Mouse (Mus musculus) myocyte (in vitro differentiated cells): ENCODE data around the gene Trim24. TPM values are rescaled to one million over a fixed set of nuclear protein-coding genes. Genes with fewer than 3 reads are reported as not detected.
"Not testable (repeated sequence)": the region's sequence is repeated elsewhere in the genome, so short reads cannot be mapped to it uniquely, and the experiment has no call there.

ENCODE experiments used
- H3K27me3 ChIP-seq: one replicate; pipeline ENCODE4 v1.6.1; 2011; ENCODE audit not compliant: control insufficient read depth, insufficient read depth, insufficient read length
- H3K36me3 ChIP-seq: one replicate; pipeline ENCODE4 v1.6.1; 2011; ENCODE audit not compliant: control insufficient read depth, insufficient read depth
- H3K4me2 ChIP-seq: one replicate; pipeline ENCODE4 v1.6.1; 2011; ENCODE audit warnings: low read depth, control low read depth
- H3K4me3 ChIP-seq: one replicate; pipeline ENCODE4 v1.5.1; 2011; ENCODE audit warnings: mild to moderate bottlenecking, control low read depth, moderate library complexity
- H3K79me2 ChIP-seq: one replicate; pipeline ENCODE4 v1.6.1; 2011; ENCODE audit not compliant: control insufficient read depth, insufficient read depth
- H3ac ChIP-seq: one replicate; pipeline ENCODE4 v1.6.1; 2011; ENCODE audit not compliant: control insufficient read depth, insufficient read length
- CEBPB ChIP-seq: IDR thresholded peaks from 2 replicates; pipeline ENCODE4 v1.6.1; 2011; ENCODE audit warnings: mild to moderate bottlenecking, moderate library complexity; ENCODE audit not compliant: poor library complexity, insufficient read depth, severe bottlenecking
- E2F4 ChIP-seq: IDR thresholded peaks from one replicate; pipeline ENCODE4 v1.6.1; 2011; ENCODE audit warnings: mild to moderate bottlenecking, control low read depth, moderate library complexity; ENCODE audit not compliant: insufficient read depth
- MAX ChIP-seq: IDR thresholded peaks from one replicate; pipeline ENCODE4 v1.6.1; 2011; ENCODE audit warnings: low read depth, mild to moderate bottlenecking, control low read depth
- MYOD1 ChIP-seq, 3 experiments: IDR thresholded peaks; one replicate each; pipeline ENCODE4 v1.6.1; 2011; ENCODE audit warnings: control low read depth in 2 of 3, low read depth in 2 of 3, mild to moderate bottlenecking in 2 of 3, moderate library complexity in 1 of 3; ENCODE audit not compliant: insufficient read length in 2 of 3, control insufficient read depth in 1 of 3
- MYOG ChIP-seq, 3 experiments: IDR thresholded peaks; one replicate each; pipeline ENCODE4 v1.6.1; 2011; ENCODE audit warnings: control low read depth in 2 of 3, low read depth in 2 of 3, mild to moderate bottlenecking in 2 of 3; ENCODE audit not compliant: insufficient read length in 2 of 3, control insufficient read depth in 1 of 3, insufficient read depth in 1 of 3
- POLR2A ChIP-seq: IDR thresholded peaks from one replicate; pipeline ENCODE4 v1.6.1; 2011; ENCODE audit warnings: low read depth, mild to moderate bottlenecking, control low read depth, moderate library complexity; ENCODE audit not compliant: insufficient read length
- POLR2AphosphoS2 ChIP-seq: IDR thresholded peaks from one replicate; pipeline ENCODE4 v1.6.1; 2011; ENCODE audit warnings: low read depth, control low read depth; ENCODE audit not compliant: insufficient read length
- REST ChIP-seq: IDR thresholded peaks from one replicate; pipeline ENCODE4 v1.6.1; 2011; ENCODE audit warnings: mild to moderate bottlenecking, control low read depth, moderate library complexity; ENCODE audit not compliant: insufficient read depth, insufficient read length
- SRF ChIP-seq: IDR thresholded peaks from one replicate; pipeline ENCODE4 v1.6.1; 2011; ENCODE audit warnings: low read depth; ENCODE audit not compliant: control insufficient read depth, insufficient read length
- TCF12 ChIP-seq: IDR thresholded peaks from one replicate; pipeline ENCODE4 v1.6.1; 2011; ENCODE audit warnings: mild to moderate bottlenecking, control low read depth; ENCODE audit not compliant: poor library complexity, insufficient read depth, severe bottlenecking
- TCF3 ChIP-seq: IDR thresholded peaks from one replicate; pipeline ENCODE4 v1.6.1; 2011; ENCODE audit warnings: low read depth, control low read depth; ENCODE audit not compliant: insufficient read length
- USF1 ChIP-seq: IDR thresholded peaks from one replicate; pipeline ENCODE4 v1.6.1; 2011; ENCODE audit warnings: low read depth, mild to moderate bottlenecking, control low read depth, moderate library complexity
- polyA plus RNA-seq: library from polyadenylated mRNA; unstranded; fragments of >200 nt; fragmentation: generic; extraction: Trizol; gene quantifications from one replicate; pipeline ENCODE4 v1.2.1, GENCODE M21; 2012; ENCODE audit warnings: missing spikeins

Gene Trim24
- polyA plus RNA-seq, 1 experiment = 9.3 TPM

DNA sequence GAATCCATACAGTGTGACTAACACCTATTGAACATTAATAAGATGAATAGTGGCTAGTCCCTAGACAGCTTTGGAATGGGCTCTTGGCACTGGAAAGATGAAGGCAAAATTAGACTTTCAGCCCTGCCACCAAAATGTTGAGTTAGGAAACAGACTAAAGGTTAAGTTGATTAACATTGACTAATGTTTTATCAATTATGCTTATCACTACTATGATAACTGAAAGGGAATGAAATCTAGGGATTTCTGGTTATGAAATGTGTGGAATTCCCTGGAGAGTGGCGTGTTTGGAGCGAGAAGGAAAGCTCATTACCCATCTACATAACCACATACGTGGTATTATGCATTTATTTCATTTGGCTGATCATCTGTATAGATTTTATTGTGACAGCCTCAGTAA, 41.7 kb upstream of the Trim24 start:
- H3K4me3 ChIP-seq = no peak overlapping the region
- H3ac ChIP-seq = no peak overlapping the region
- H3K27me3 ChIP-seq = no peaks in the 10 kb centered on the region
- H3K36me3 ChIP-seq = no peaks in the 10 kb centered on the region
- H3K79me2 ChIP-seq = no peaks in the 10 kb centered on the region
- TF ChIP-seq REST (no peak), CEBPB (no peak), MAX (no peak), SRF (no peak), TCF12 (no peak), USF1 (no peak), POLR2A (no peak), MYOG (IDR thresholded peaks at IDR 0.05; ENCODE audit: control insufficient read depth in 1 of 3, insufficient read depth in 1 of 3, insufficient read length in 2 of 3, low read depth in 2 of 3) (no peak), MYOD1 (IDR thresholded peaks at IDR 0.05; ENCODE audit: control insufficient read depth in 1 of 3, insufficient read length in 2 of 3, low read depth in 2 of 3) (no peak), E2F4 (no peak), POLR2AphosphoS2 (no peak), TCF3 (no peak)
- H3K4me2 ChIP-seq = no peak overlapping the region

DNA sequence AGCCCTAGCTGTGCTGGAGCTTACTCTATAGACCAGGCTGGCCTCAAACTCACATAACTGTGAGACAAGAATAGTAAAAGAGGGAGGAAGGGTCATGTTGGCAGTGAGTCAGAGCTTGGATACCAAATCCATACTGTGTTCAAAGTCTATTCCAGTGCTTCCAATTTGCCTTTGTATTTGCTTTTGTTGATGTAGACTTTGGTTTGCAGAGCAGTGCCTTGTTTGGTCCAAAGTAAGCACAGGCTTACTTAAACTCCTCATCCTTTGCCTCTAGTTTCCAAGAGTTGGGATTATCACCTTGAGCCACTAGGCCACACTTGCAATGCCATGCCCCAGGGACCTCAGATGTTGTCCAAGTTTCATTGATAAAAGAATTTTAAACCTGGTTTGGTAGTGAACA, 41.0 kb upstream of the Trim24 start:
- Histone ChIP-seq H3K36me3 (no peaks in the 10 kb centered on the region), H3ac (no peak overlapping the region), H3K4me3 (no peak overlapping the region), H3K27me3 (no peaks in the 10 kb centered on the region), H3K4me2 (no peak overlapping the region), H3K79me2 (no peaks in the 10 kb centered on the region)
- no peak for TF ChIP-seq USF1
- no peak for TF ChIP-seq MAX
- no peak for TF ChIP-seq POLR2AphosphoS2
- no peak for TF ChIP-seq CEBPB
- TF ChIP-seq REST = no peak
- no peak for TF ChIP-seq TCF3
- TF ChIP-seq MYOG (IDR thresholded peaks at IDR 0.05; ENCODE audit: control insufficient read depth in 1 of 3, insufficient read depth in 1 of 3, insufficient read length in 2 of 3, low read depth in 2 of 3) = no peak
- no peak for TF ChIP-seq MYOD1 (IDR thresholded peaks at IDR 0.05; ENCODE audit: control insufficient read depth in 1 of 3, insufficient read length in 2 of 3, low read depth in 2 of 3)
- TF ChIP-seq E2F4 = no peak
- no peak for TF ChIP-seq POLR2A
- no peak for TF ChIP-seq SRF
- no peak for TF ChIP-seq TCF12

DNA sequence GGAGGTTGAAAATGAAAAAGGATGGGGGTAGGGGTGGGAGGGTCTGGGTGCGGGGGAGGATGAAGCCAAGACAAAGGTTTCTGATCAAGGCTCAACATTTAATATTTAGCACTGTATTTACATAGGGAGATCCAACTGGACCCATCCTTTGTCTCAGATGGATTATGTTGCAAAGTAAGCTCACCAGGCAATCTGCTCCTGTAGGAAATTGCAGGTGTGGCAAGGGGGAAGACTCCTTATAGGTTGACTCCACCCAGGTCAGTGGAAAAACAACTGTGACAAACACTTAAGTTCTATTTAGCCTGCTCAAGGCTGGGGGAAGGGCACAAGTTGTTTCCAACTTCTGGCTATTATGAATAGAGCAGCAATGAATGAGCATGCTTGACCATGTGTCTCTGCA, 36.9 kb upstream of the Trim24 start:
- H3K4me2 ChIP-seq = no peak overlapping the region
- H3K4me3 ChIP-seq = no peak overlapping the region
- no peak overlapping the region for H3ac ChIP-seq
- no peaks in the 10 kb centered on the region for H3K27me3 ChIP-seq
- no peak for TF ChIP-seq E2F4
- TF ChIP-seq USF1 = no peak
- TF ChIP-seq MYOD1 (IDR thresholded peaks at IDR 0.05; ENCODE audit: control insufficient read depth in 1 of 3, insufficient read length in 2 of 3, low read depth in 2 of 3) = no peak
- no peak for TF ChIP-seq SRF
- TF ChIP-seq TCF12 = no peak
- no peak for TF ChIP-seq CEBPB
- no peak for TF ChIP-seq MYOG (IDR thresholded peaks at IDR 0.05; ENCODE audit: control insufficient read depth in 1 of 3, insufficient read depth in 1 of 3, insufficient read length in 2 of 3, low read depth in 2 of 3)
- no peak for TF ChIP-seq TCF3
- TF ChIP-seq POLR2A = no peak
- no peak for TF ChIP-seq MAX
- no peaks in the 10 kb centered on the region for H3K79me2 ChIP-seq
- H3K36me3 ChIP-seq = no peaks in the 10 kb centered on the region

DNA sequence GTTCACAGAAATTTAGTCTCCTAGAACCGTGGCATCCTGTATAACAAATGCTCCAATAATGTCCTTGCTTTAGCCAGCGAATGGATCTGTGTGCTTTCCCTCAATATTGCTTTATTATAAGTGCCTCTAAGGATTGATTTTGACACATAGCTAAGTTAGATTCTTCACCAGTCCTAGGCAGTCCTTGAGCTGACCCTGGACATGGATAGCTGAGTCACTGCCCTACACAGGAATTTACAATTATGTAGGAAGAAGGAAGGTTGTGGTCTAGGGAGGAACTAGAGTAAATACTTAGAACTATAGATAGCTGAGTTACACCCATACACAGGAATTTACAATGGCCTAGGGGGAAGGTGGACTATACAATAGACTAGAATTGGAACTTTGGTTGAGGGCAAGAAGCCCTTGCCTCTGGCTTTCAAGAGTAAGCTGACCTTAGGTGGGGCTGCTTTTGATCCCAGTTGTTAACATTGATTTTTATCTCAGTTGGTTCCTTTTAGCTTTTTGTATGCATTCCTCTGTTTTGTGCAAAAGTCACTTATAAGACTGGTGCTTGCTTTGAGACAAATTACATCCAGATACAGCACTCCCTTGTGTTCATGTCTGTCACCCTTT, 33.6 kb upstream of the Trim24 start:
- H3ac ChIP-seq, H3K4me2 ChIP-seq, H3K4me3 ChIP-seq, H3K79me2 ChIP-seq, H3K36me3 ChIP-seq, H3K27me3 ChIP-seq: not testable (repeated sequence)

DNA sequence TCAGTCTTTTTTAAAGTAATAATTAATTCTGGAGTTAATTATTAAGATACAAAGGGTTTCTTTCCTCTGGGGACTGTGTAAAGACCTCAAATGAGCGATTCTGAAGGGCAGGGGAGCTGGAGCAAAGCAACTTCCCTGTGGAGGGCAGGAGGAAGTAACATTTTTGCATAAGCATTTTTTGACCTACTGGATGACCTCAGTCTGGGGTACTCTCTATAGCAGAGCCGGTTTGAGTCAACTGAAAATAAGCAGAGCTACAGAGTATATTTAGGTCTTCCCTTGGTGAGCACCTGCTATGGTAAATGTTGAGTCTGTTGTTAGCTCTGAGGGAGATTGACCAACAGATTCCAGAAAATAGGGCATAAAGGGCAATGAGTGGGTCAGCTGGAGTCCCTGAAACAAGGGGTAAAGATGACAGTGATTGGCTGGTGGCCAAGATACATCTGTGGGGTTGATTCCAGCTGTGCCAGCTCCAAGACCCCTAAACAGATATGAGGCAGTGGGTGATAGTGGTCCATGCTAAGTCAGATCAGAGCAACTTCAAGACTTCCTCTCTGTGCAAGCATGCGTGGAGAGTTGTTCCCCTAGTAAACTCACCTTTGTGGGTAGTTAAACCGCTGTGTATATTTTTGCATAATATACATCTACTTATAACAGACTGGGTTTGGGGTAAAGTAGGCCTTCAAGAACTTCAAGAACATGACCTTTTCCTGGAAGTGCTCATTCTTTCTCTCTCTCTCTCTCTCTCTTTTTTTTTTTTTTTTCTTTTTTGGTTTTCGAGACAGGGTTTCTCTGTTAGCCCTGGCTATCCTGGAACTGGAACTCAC, 27.6 kb upstream of the Trim24 start:
- no peak overlapping the region for H3K4me2 ChIP-seq
- H3K4me3 ChIP-seq = no peak overlapping the region
- no peaks in the 10 kb centered on the region for H3K27me3 ChIP-seq
- H3ac ChIP-seq = no peak overlapping the region
- no peaks in the 10 kb centered on the region for H3K36me3 ChIP-seq
- TF ChIP-seq TCF3 = no peak
- no peak for TF ChIP-seq MAX
- TF ChIP-seq POLR2AphosphoS2 = no peak
- no peak for TF ChIP-seq CEBPB
- no peak for TF ChIP-seq MYOD1 (IDR thresholded peaks at IDR 0.05; ENCODE audit: control insufficient read depth in 1 of 3, insufficient read length in 2 of 3, low read depth in 2 of 3)
- TF ChIP-seq POLR2A = no peak
- no peak for TF ChIP-seq REST
- no peak for TF ChIP-seq TCF12
- no peaks in the 10 kb centered on the region for H3K79me2 ChIP-seq
